8 mouse cellular contexts compared by ENCODE assay signal in genomic region chr14:78849961-78850578, GRCm38 (mm10). TPM values are rescaled to one million over a fixed set of nuclear protein-coding genes. Genes with fewer than 3 reads are reported as not detected.
A peak's percentile ranks its signal among the peaks of the same experiment; 100 is the strongest.
DNase-seq lines count a peak whose midpoint lies in the region; ATAC-seq and TF ChIP-seq lines count a peak whose summit lies in the region.

No protein-coding gene starts in this region.

- H3K4me3 ChIP-seq in kidney, adult 2 months (ENCODE audit: insufficient read depth, low read depth, low read length), result peak overlapping the region; percentile 34; the same call in 1 of the 2 replicates
- H3K4me3 ChIP-seq in hindbrain, embryonic 10.5 days, result peak overlapping the region; percentile 82; the same call in 1 of the 2 replicates

- H3K9me3 ChIP-seq in hindbrain, embryonic 10.5 days, result no peaks in the 10 kb centered on the region

- no peaks in the 10 kb centered on the region for H3K36me3 ChIP-seq in kidney, adult 2 months (ENCODE audit: control insufficient read depth, insufficient read depth, low read length)
- no peaks in the 10 kb centered on the region for H3K36me3 ChIP-seq in hindbrain, embryonic 10.5 days

- H3K27ac ChIP-seq in kidney, adult 2 months (ENCODE audit: insufficient read depth, low read depth, low read length), result peak overlapping the region; percentile 97
- peak overlapping the region; percentile 96; the same call in 1 of the 2 replicates for H3K27ac ChIP-seq in hindbrain, embryonic 10.5 days

- no peaks in the 10 kb centered on the region for H3K27me3 ChIP-seq in kidney, adult 2 months (replicated peaks; ENCODE audit: control insufficient read depth, insufficient read depth, low read length)
- H3K27me3 ChIP-seq in hindbrain, embryonic 10.5 days (ENCODE audit: insufficient read depth, poor library complexity, severe bottlenecking), result 0 out of 2 replicates have a peak, but pooled peaks cover 4% of the 10 kb centered on the region

- ATAC-seq in megakaryocyte, adult 5-6 weeks (ENCODE audit: poor library complexity, severe bottlenecking), result no peak

- peaks cover 8% of the 10 kb centered on the region for H3K4me1 ChIP-seq in kidney, adult 2 months (ENCODE audit: control insufficient read depth, insufficient read depth, low read length)
- H3K4me1 ChIP-seq in hindbrain, embryonic 10.5 days (replicated peaks), result peaks cover 35% of the 10 kb centered on the region

- DNase-seq in kidney, adult 2 months, result peak; percentile 9
- DNase-seq in kidney, adult 8-10 months, result no peak
- peak; percentile 54 for DNase-seq in NIH3T3 (ENCODE audit: low read depth)
- no peak for DNase-seq in hindbrain, embryonic 10.5 days (ENCODE audit: low spot score)
- peak; percentile 17 for DNase-seq in mesoderm, embryonic 11.5 days (ENCODE audit: low read depth, low spot score)
- no peak for DNase-seq in gastrocnemius, adult 8-10 months (ENCODE audit: low spot score in 2 of 2)
- no peak for DNase-seq in spleen, adult 12 weeks (ENCODE audit: low spot score)

- TF ChIP-seq CTCF in kidney, adult 2 months (conservative IDR thresholded peaks at IDR 0.05; ENCODE audit: insufficient read depth, insufficient read length, low read depth, low read length), result no peak

- TF ChIP-seq POLR2A in kidney, adult 2 months (IDR thresholded peaks at IDR 0.05; ENCODE audit: low read depth, low read length), result no peak

- 26% methylated on average over 5 of the region's 5 CpGs for WGBS in kidney, adult 2 months
- WGBS in hindbrain, embryonic 10.5 days, result 72% methylated on average over 5 of the region's 5 CpGs

RNA-seq across cellular contexts. Expression of gene Vwa8, which starts 1.2 kb away (rescaled TPM):
- 71.2 and 78.0 TPM in 2 replicates for polyA plus RNA-seq in kidney, adult 2 months (2012; rRNA removed)
- polyA plus RNA-seq in hindbrain, embryonic 10.5 days (2016; fragmentation: Nextera tagmentation; extraction: Ambion mirVana), result 6.8 and 7.6 TPM in 2 replicates
- 7.9 and 9.0 TPM in 2 replicates for total RNA-seq in megakaryocyte, adult 5-6 weeks (2015)
- total RNA-seq in megakaryocyte, adult 5-6 weeks (2017), result 7.5 and 9.4 TPM in 2 replicates
- total RNA-seq in gastrocnemius, adult 8-10 months (2022), result 10 to 100 TPM; 76.1 to 89.9 (median 79.6) TPM

Comparison
In these comparisons a context has a peak if more than half of its experiments do, and no peak if none do; other contexts are left out.
1. DNase-seq: peak in kidney, adult 2 months (single experiment), NIH3T3 (single experiment) and mesoderm, embryonic 11.5 days (single experiment); none in kidney, adult 8-10 months (0 of 2), hindbrain, embryonic 10.5 days (single experiment), gastrocnemius, adult 8-10 months (0 of 2) and spleen, adult 12 weeks (single experiment).
2. RNA of gene Vwa8, which starts 1.2 kb away (total RNA-seq): 76.1 to 89.9 TPM in gastrocnemius, adult 8-10 months; 7.5 to 9.4 TPM in megakaryocyte, adult 5-6 weeks; every median in the first group is over 4 times any median in the second.